Mouse (Mus musculus): Measurements from ENCODE around the gene Slc35f3.

The Slc35f3 gene

GRCm38 (mm10) chr8:126298296-126299093, at the start of gene Slc35f3:
TSS of gene Slc35f3 (plus strand) at chr8:126298558.
- peak; percentile 61 for DNase-seq (ENCODE audit: low read depth, low spot score)

DNA sequence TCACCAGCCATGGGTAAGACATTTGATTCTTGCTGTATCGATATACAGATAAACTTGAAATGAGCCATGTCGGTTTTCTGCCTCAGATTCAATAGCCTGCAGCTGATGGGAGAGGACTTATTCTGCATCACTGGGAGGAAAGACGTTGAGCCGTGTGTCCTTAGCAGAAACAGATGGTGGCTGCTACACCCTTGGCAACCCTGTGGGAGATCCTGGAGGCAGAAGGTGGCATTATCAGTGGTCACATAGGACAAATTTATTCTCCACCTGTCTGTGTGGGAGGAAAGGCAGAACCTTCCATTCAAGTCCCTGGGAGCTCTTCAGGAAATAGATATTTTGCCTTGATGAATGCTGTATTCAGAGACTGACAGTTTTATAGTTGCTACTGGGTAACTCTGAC, 47.9 kb upstream of the Slc35f3 start:
- no peak for DNase-seq (ENCODE audit: low read depth, low spot score)

DNA sequence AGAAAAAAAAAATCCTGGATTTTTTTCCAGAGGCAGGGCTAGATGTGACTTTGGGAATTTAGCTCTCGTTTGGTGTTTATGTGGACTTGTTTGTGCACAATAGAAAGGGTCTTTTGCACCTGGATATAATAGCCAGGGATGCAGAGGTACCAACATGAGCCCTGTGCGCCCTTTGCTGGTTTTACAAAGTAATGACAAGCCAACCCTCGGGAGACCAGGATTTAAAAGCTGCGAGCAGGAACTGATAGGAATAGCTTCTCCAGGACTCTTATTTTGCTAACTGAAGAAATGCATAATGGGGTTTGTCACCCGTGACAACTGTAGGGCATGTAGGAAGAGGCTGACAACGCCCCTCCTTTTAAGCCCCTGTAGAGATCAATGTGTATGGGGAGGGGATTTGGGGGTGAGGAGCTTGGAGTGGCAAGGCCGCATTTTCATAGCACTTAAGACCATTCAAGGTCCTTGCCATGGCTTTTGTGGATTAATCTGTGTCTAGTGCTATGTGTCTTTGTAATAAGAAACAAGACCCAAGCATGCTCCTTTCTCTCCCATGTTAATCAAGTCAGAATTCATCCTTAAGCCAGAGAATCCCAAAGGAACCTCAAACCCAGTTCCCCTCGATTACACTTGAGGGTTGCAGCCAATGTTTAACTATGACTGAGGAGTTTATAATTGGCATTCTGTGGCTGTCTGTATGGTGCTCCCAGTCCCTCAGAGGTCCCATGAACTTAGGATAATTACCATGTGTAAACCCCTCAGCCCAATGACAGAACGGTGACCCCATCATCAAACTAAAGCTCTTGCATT, 41.6 kb upstream of the Slc35f3 start:
- peak; percentile 7 for DNase-seq (ENCODE audit: low read depth, low spot score)

- no peak for DNase-seq (ENCODE audit: low read depth, low spot score)
These were observed 41.0 kb upstream of the Slc35f3 start for GRCm38 (mm10) chr8:126257392-126257681.

GRCm38 (mm10) chr8:126258175-126258781, 40.1 kb upstream of the Slc35f3 start:
- DNase-seq (ENCODE audit: low read depth, low spot score): peak; percentile 80

- DNase-seq (ENCODE audit: low read depth, low spot score): no peak
These were observed 33.2 kb upstream of the Slc35f3 start for GRCm38 (mm10) chr8:126265186-126265585.

DNA sequence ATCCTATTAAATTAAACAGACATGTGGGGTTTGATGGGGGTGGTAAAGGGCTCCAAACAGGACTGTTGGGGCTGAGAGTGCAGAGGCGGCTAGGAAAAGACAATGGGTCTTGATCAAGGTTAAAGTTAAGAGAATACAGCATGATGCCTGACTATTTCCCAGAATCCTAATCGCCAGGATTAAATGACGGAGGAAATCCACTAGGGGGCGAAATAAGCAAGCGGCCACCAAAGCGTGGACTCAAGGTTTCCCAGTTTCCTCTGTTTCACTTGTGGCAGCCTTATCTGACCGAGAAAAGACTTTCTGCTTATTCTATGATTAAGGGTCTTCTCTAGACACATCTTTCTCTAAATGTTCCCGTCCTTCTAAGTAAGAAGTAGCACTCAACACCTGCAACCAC, 31.2 kb upstream of the Slc35f3 start:
- DNase-seq (ENCODE audit: low read depth, low spot score): peak; percentile 74

GRCm38 (mm10) chr8:126269733-126270132, 28.6 kb upstream of the Slc35f3 start:
- no peak for DNase-seq (ENCODE audit: low read depth, low spot score)

GRCm38 (mm10) chr8:126272445-126272844, 25.9 kb upstream of the Slc35f3 start:
- no peak for DNase-seq (ENCODE audit: low read depth, low spot score)

- DNase-seq (ENCODE audit: low read depth, low spot score): no peak
These were observed 25.3 kb upstream of the Slc35f3 start for GRCm38 (mm10) chr8:126273066-126273465.

DNA sequence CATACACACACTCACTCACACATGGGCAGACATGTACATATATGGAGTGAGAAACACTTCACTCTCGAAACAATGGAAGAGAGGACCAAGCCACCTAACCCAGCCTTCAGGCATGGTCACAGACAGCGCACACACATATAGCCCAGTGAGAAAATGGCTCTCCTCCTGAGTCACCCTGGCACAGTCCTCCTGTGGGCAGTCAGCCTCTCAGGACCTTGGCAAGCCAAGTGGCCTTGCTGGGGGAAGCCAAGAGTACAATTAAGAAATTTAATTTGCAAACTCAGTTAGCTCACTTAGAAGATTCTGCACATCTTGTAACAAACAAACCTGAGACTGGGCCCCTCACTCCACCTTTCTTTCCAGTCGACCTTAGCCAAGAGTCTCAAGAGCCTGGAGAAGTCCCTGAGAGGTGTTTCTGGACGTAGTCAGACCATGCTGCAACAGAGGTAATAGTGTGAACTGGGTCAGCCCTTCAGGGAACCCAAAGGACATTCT, 23.4 kb upstream of the Slc35f3 start:
- DNase-seq (ENCODE audit: low read depth, low spot score): no peak

DNA sequence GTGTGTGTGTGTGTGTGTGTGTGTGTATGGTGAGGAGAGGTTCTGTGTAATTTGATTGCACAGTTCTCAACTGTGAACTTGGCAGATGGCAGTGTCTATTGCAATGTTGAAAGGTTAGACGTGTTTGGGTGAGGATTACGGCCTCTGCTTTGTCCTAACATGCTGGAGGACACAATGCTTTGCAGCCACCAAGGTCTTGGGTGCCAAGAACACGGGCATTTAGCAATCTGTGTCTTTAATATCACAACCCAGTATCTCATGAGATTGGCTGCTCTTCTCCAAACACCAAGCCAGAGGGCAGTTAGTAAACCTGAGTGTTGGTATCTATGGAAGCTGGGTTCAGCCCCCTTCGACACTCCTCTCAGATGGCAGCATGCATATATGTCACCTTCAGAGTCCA, 22.5 kb upstream of the Slc35f3 start:
- DNase-seq (ENCODE audit: low read depth, low spot score): no peak

- DNase-seq (ENCODE audit: low read depth, low spot score): no peak
These were observed 6.4 kb upstream of the Slc35f3 start for GRCm38 (mm10) chr8:126291951-126292350.

GRCm38 (mm10) chr8:126297284-126297845, 993 bp upstream of the Slc35f3 start:
- peak; percentile 76 for DNase-seq (ENCODE audit: low read depth, low spot score)

- DNase-seq (ENCODE audit: low read depth, low spot score): no peak
These were observed 975 bp downstream of the Slc35f3 start for GRCm38 (mm10) chr8:126299333-126299732.

GRCm38 (mm10) chr8:126300350-126300749, 2.0 kb downstream of the Slc35f3 start:
- DNase-seq (ENCODE audit: low read depth, low spot score): no peak

- DNase-seq (ENCODE audit: low read depth, low spot score): no peak
These were observed 3.2 kb downstream of the Slc35f3 start for GRCm38 (mm10) chr8:126301580-126301979.

GRCm38 (mm10) chr8:126307164-126307563, 8.8 kb downstream of the Slc35f3 start:
- no peak for DNase-seq (ENCODE audit: low read depth, low spot score)

GRCm38 (mm10) chr8:126309015-126309414, 10.7 kb downstream of the Slc35f3 start:
- DNase-seq (ENCODE audit: low read depth, low spot score): no peak

DNA sequence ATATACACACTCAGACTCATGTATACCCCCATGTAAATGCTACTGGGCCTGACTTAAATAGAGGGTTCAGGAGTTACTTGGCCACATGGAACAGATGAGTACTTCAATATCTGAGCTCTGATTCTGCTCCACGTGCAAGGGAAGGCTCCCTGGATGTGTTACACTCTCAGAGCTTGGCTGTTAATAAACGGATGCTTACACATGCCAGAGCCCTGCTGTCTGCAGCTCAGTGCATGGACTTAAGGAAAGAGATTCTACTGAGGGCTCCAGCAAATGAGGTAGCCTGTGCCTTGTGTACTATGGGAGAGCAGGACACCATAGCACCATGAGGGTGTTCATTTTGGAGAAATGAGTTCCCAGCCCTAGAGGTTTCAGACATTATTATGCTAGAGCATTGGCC, 26.6 kb downstream of the Slc35f3 start:
- DNase-seq (ENCODE audit: low read depth, low spot score): no peak

DNA sequence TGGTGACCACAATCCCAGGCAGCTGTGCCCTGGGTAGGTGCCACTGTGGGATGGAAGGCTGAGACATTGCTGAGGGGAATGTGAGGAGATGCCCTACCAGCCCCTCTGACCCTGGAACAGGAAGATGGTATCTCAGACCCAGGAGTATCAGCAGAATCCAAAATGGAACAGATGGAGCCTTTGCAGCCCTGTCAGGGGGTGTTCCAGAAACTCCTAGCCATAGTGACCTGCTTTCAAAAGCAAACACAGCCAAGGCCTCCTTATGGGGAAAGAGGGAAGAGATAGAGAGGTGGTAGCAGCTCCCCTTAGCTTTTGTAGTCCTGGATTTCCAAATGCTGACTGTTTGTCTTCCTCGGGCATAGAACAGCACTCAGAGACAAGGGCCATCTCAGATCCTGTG, 27.8 kb downstream of the Slc35f3 start:
- no peak for DNase-seq (ENCODE audit: low read depth, low spot score)

GRCm38 (mm10) chr8:126326731-126327130, 28.4 kb downstream of the Slc35f3 start:
- no peak for DNase-seq (ENCODE audit: low read depth, low spot score)

Data from R1 (cell line).